Mouse (Mus musculus) thymus, adult 2 months (tissue): ENCODE measurements around the gene Slc16a5. TPM values are rescaled to one million over a fixed set of nuclear protein-coding genes. Genes with fewer than 3 reads are reported as not detected.
A peak's percentile ranks its signal among the peaks of the same experiment; 100 is the strongest.

Experiments
- DNase-seq: peaks from one replicate; pipeline ENCODE4 v3.0.0; 2021
- H3K27ac ChIP-seq: fragments of 200-500 bp; 2 replicates; pipeline ENCODE4 v1.5.1; 2012; ENCODE audit warnings: low read length, control low read depth; ENCODE audit not compliant: control insufficient read depth, insufficient read depth
- H3K27me3 ChIP-seq: fragments of 200-500 bp; 2 replicates; pipeline ENCODE4 v1.6.1; 2012; ENCODE audit warnings: mild to moderate bottlenecking, low read length, moderate library complexity, mixed read lengths; ENCODE audit not compliant: control insufficient read depth, insufficient read depth
- H3K36me3 ChIP-seq: fragments of 200-500 bp; 2 replicates; pipeline ENCODE4 v1.6.1; 2012; ENCODE audit warnings: mild to moderate bottlenecking, low read length, moderate library complexity; ENCODE audit not compliant: control insufficient read depth, insufficient read depth
- H3K4me1 ChIP-seq: fragments of 200-500 bp; replicated peaks from 2 replicates; pipeline ENCODE4 v1.6.1; 2012; ENCODE audit warnings: low read length; ENCODE audit not compliant: control insufficient read depth, insufficient read depth
- H3K4me3 ChIP-seq: fragments of 200-500 bp; 2 replicates; pipeline ENCODE4 v1.5.1; 2012; ENCODE audit warnings: mild to moderate bottlenecking, low read length, control low read depth, moderate library complexity; ENCODE audit not compliant: control insufficient read depth, insufficient read depth
- CTCF ChIP-seq: fragments of 200-500 bp; IDR thresholded peaks from 2 replicates; pipeline ENCODE4 v1.5.1; 2012; ENCODE audit warnings: mild to moderate bottlenecking, control low read depth, low read length, moderate library complexity, borderline replicate concordance; ENCODE audit not compliant: control insufficient read depth, poor library complexity, insufficient read depth; ENCODE audit errors: extremely low read depth
- POLR2A ChIP-seq: fragments of 200-500 bp; IDR thresholded peaks from 2 replicates; pipeline ENCODE4 v1.6.1; 2012; ENCODE audit warnings: mild to moderate bottlenecking, low read length, control low read depth, moderate library complexity; ENCODE audit not compliant: control insufficient read depth, poor library complexity, insufficient read depth; ENCODE audit errors: extremely low read depth
- whole genome bisulfite sequencing: fragments of 180-500 bp; shearing (Covaris S2); methylation state at CpG from one replicate; pipeline ENCODE4 v1.1.7; 2018; 5-methylcytosine and 5-hydroxymethylcytosine counted together
- polyA plus RNA-seq: library from polyadenylated mRNA; depleted of rRNA; stranded (reverse); fragments of >200 nt; gene quantifications from 2 replicates; pipeline ENCODE4 v1.2.3, GENCODE M21; 2012

Slc16a5 gene
- polyA plus RNA-seq, 1 experiment = 456 TPM

DNA sequence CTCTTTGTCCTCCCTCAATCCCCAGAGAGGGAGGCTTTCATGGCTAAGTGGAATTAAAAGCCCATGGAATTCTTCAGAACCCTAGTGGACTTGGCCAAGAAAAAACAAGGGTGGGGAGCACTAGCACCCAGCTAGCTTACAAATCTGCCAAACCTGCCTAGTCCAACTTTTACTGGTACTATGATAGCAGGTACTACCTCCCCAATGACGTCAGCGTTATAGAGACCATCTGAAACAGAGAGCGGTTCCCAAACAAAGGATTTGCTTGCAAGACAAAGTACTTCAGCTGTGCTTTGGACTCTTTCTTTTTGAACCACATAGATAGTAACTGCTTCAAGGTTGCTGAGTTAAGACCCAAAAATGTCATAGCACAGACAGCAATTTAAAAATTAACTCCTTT is 49.7 kb downstream of the Slc16a5 start:
- no peak overlapping the region for H3K4me3 ChIP-seq
- H3K27me3 ChIP-seq = no peaks in the 10 kb centered on the region
- WGBS = 76% methylated on average over 3 of the region's 3 CpGs
- TF ChIP-seq POLR2A (no peak), CTCF (no peak)
- H3K36me3 ChIP-seq = no peaks in the 10 kb centered on the region
- H3K4me1 ChIP-seq = peaks cover 49% of the 10 kb centered on the region
- DNase-seq = no peak
- H3K27ac ChIP-seq = peak overlapping the region; percentile 60; the same call in 1 of the 2 replicates

DNA sequence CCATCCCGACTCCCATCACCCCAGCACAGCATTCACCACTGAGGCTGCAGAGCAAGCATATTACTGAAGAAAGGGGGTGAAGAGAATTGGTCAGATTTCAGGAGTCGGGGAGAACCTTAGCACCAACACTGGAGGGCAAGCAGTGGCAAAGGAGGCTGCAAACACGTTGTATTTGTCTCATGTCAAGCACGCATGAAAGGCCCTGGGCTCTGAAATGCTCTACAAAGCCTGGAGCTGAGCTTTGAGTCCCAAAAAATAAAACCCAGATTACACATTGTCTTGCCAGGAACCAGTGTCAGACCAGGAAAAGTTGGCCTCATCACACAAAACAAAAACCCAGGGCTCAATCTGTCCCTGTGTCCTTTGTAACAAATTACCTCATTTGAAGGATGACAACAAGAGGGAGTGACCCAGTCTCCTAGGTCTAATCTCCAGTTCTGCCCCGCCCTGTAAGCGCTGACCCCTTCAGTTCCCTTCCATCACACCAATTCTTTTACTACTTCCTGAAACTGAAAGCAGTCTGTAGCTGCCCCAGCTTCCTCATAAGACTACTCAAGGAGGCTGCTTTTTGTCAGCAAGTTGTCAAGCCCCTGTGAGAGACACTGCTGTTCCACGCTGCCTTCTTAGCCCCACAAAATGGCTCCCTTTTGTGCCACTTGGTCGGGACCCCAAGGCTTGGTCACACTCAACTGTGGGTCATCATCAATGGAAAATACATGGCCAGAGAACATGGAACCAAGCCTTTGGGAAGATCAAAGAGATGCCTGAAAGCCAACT is 50.3 kb downstream of the Slc16a5 start:
- Histone ChIP-seq H3K36me3 (no peaks in the 10 kb centered on the region), H3K27me3 (no peaks in the 10 kb centered on the region), H3K4me3 (peak overlapping the region; percentile 84), H3K27ac (peak overlapping the region; percentile 60; the same call in 1 of the 2 replicates), H3K4me1 (peaks cover 43% of the 10 kb centered on the region)
- no peak for TF ChIP-seq CTCF
- TF ChIP-seq POLR2A = no peak
- peak; percentile 56 for DNase-seq
- 22% methylated on average over 8 of the region's 8 CpGs for WGBS

DNA sequence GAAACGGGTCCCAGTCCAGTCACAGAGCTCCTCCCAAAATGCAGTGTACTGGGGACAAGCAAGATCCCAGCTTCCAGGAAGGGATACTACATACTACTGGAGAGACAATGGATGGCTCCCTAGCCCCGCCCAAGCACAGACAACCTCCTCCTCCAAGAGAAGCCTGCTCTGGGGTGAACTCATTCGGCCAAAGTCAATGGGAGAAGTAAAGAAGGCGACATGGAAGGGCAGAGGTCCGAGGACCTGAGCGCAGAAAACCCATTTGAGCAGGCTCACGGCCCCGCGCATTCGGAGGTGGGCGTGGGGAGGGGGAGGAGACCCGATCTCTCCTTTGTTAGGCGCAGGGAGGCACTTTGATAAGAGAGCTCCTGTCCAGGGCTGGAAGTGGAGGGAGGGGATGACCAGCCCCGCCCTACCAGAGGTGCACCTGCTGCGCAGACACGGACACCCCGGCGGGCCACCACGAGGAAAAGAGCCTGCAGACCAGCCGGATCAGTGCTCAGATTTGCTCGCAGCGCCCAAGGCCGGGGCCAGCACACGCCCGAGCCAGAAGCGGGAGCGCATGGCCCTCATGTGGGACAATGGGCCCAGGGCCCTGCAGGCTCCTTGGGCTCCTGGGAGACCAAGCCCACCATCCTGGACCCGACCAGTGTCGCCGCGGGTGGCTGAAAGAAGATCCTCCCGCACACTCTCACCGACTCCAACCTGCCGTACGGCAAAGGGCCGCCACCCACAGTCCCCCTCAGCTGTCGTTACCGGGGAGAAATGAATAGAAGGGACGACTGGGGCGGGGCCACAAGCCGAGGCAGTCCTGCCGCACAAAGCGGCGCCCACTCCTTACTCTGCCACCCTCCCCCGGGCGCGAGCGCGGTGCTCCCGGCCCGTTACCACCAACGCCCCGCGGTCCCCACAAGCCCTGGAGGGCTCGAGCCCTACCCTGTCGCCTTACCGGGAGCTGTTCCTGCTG is 51.3 kb downstream of the Slc16a5 start:
- Histone ChIP-seq H3K4me1 (peaks cover 37% of the 10 kb centered on the region), H3K36me3 (no peaks in the 10 kb centered on the region), H3K4me3 (peak overlapping the region; percentile 84), H3K27ac (peak overlapping the region; percentile 60), H3K27me3 (no peaks in the 10 kb centered on the region)
- DNase-seq = peak; percentile 55
- WGBS = under 1% methylated on average over 57 of the region's 57 CpGs
- TF ChIP-seq POLR2A (no peak), CTCF (no peak)

DNA sequence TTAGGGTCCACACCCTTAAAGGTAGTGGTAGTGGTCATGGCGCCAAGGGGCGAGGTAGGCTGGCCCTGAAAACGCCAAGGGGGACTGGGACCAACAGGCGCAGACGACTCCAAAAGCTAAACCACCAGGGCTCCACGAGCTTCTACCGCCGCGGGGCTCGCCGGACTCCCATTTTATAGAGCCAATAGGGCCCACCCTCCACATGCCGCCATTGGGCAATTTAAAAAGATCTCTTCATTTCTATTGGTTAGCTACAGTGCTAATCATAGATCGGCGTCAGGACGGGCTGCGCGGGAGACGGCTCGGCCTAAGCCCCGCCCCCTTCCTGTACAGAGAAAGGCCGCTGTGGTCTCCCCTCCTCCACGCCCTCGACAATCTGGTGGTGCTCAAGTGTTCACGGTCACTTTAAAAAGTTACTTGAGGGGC is 52.0 kb downstream of the Slc16a5 start, which contains the start of gene Jpt1:
Gene Jpt1 (minus strand): TSS at position 150 of the 426 bp plus-strand sequence.
- DNase-seq = peak; percentile 98
- Histone ChIP-seq H3K36me3 (no peaks in the 10 kb centered on the region), H3K27ac (peak within 1 kb of the TSS; percentile 60), H3K4me3 (peak within 1 kb of the TSS; percentile 84), H3K4me1 (peaks cover 33% of the 10 kb centered on the region), H3K27me3 (no peaks in the 10 kb centered on the region)
- TF ChIP-seq CTCF (no peak), POLR2A (peak; percentile 100)
- WGBS = under 1% methylated on average over 24 of the region's 24 CpGs

DNA sequence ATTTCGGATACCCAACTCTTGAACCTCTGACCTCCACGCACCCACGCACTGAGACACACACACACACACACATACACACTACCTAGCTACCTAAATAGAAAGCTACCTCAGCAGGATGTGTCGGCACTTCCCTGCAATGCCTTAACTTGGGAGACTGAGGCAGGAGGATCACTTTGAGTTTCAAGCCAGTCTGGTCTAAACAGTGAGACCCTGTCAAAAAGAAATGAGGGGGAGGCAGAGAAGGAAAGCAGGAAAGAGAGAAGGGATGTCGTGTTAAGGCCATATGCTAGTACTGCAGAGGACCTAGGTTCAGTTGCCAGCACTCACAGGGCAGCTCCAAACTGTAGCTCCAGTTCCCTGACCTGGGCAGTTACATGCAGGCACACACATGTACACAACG is 52.7 kb downstream of the Slc16a5 start:
- no peak for DNase-seq
- TF ChIP-seq POLR2A (no peak), CTCF (no peak)
- H3K4me3 ChIP-seq = no peak overlapping the region
- 74% methylated on average over 6 of the region's 6 CpGs for WGBS
- no peaks in the 10 kb centered on the region for H3K27me3 ChIP-seq
- no peak overlapping the region for H3K27ac ChIP-seq
- no peaks in the 10 kb centered on the region for H3K36me3 ChIP-seq
- H3K4me1 ChIP-seq = peaks cover 28% of the 10 kb centered on the region

DNA sequence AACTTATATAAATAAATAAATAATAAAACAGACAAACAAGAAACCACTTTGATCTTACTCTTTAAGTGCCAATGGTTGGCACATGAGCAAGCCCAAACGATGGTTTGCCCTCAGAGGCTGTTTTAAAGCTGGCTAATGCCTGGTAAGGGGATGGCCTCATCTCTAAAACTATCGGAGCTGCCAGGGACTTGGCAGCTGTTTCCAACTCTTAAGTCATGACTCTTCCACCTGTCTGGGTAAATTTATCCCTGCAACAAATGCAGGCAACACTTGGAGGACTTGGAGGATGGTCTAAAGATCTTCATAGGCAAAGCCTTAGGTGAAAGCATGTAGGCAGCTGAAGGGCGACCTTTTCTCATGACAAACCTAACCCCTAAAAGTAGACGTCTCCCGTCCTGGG is 54.7 kb downstream of the Slc16a5 start:
- TF ChIP-seq CTCF = no peak
- no peak for DNase-seq
- no peak overlapping the region for H3K27ac ChIP-seq
- H3K27me3 ChIP-seq = no peaks in the 10 kb centered on the region
- H3K4me1 ChIP-seq = peaks cover 11% of the 10 kb centered on the region
- 94% methylated on average over 5 of the region's 5 CpGs for WGBS
- H3K36me3 ChIP-seq = peaks cover under 1% of the 10 kb centered on the region; the same call in 1 of the 2 replicates
- no peak overlapping the region for H3K4me3 ChIP-seq
